Comparison of ENCODE assay signal across 8 mouse cellular contexts in genomic region chr2:102450248-102450760, GRCm38 (mm10). TPM values are rescaled to one million over a fixed set of nuclear protein-coding genes. Genes with fewer than 3 reads are reported as not detected.
DNase-seq lines count a peak whose midpoint lies in the region; ATAC-seq and TF ChIP-seq lines count a peak whose summit lies in the region.

No protein-coding gene starts in this region.

- H3K27ac ChIP-seq in embryonic facial prominence, embryonic 13.5 days, result peak overlapping the region; percentile 88; the same call in 1 of the 2 replicates
- no peak overlapping the region for H3K27ac ChIP-seq in kidney, adult 2 months (ENCODE audit: insufficient read depth, low read depth, low read length)
- peak overlapping the region; percentile 88; the same call in 1 of the 2 replicates for H3K27ac ChIP-seq in limb, embryonic 14.5 days (replicated peaks; ENCODE audit: low read depth, low read length)
- H3K27ac ChIP-seq in midbrain, embryonic 15.5 days, result peak overlapping the region; percentile 94

- peak; percentile 26; the same call in 1 of the 2 replicates for ATAC-seq in embryonic facial prominence, embryonic 13.5 days (ENCODE audit: insufficient number of reproducible peaks, insufficient read depth, low FRiP score, low TSS enrichment, low read depth)
- no peak for ATAC-seq in limb, embryonic 14.5 days (ENCODE audit: low FRiP score, low read depth)
- ATAC-seq in midbrain, embryonic 15.5 days (replicated peaks), result peak; percentile 35

- H3K9me3 ChIP-seq in embryonic facial prominence, embryonic 13.5 days, result no peaks in the 10 kb centered on the region
- H3K9me3 ChIP-seq in limb, embryonic 14.5 days (ENCODE audit: control insufficient read depth, low read length), result no peaks in the 10 kb centered on the region
- no peaks in the 10 kb centered on the region for H3K9me3 ChIP-seq in midbrain, embryonic 15.5 days

- peaks cover 38% of the 10 kb centered on the region for H3K4me1 ChIP-seq in embryonic facial prominence, embryonic 13.5 days
- H3K4me1 ChIP-seq in kidney, adult 2 months (ENCODE audit: control insufficient read depth, insufficient read depth, low read length), result peaks cover 7% of the 10 kb centered on the region; the same call in 1 of the 2 replicates
- peaks cover 16% of the 10 kb centered on the region; the same call in 1 of the 2 replicates for H3K4me1 ChIP-seq in limb, embryonic 14.5 days (ENCODE audit: control insufficient read depth, insufficient read depth, low read length)
- peaks cover 26% of the 10 kb centered on the region for H3K4me1 ChIP-seq in midbrain, embryonic 15.5 days

- peak overlapping the region; percentile 98 for H3K4me2 ChIP-seq in embryonic facial prominence, embryonic 13.5 days
- peak overlapping the region; percentile 95 for H3K4me2 ChIP-seq in limb, embryonic 14.5 days (replicated peaks; ENCODE audit: low read depth, low read length, severe bottlenecking)
- peak overlapping the region; percentile 87 for H3K4me2 ChIP-seq in midbrain, embryonic 15.5 days

- TF ChIP-seq CTCF in kidney, adult 2 months (conservative IDR thresholded peaks at IDR 0.05; ENCODE audit: insufficient read depth, insufficient read length, low read depth, low read length), result no peak

- under 1% methylated on average over 43 of the region's 43 CpGs for WGBS in embryonic facial prominence, embryonic 13.5 days
- 1% methylated on average over 43 of the region's 43 CpGs for WGBS in kidney, adult 2 months
- under 1% methylated on average over 43 of the region's 43 CpGs for WGBS in limb, embryonic 14.5 days
- under 1% methylated on average over 43 of the region's 43 CpGs for WGBS in midbrain, embryonic 15.5 days

- TF ChIP-seq POLR2A in kidney, adult 2 months (IDR thresholded peaks at IDR 0.05; ENCODE audit: low read depth, low read length), result no peak
- TF ChIP-seq POLR2A in limb, embryonic 14.5 days (IDR thresholded peaks at IDR 0.05; ENCODE audit: borderline replicate concordance, extremely low read depth, insufficient read depth, insufficient read length), result no peak

- peak overlapping the region; percentile 74 for H3K4me3 ChIP-seq in embryonic facial prominence, embryonic 13.5 days
- H3K4me3 ChIP-seq in kidney, adult 2 months (ENCODE audit: insufficient read depth, low read depth, low read length), result peak overlapping the region; percentile 55
- peak overlapping the region; percentile 73 for H3K4me3 ChIP-seq in limb, embryonic 14.5 days (replicated peaks; ENCODE audit: low read length)
- H3K4me3 ChIP-seq in midbrain, embryonic 15.5 days, result peak overlapping the region; percentile 65

- H3K27me3 ChIP-seq in embryonic facial prominence, embryonic 13.5 days, result no peaks in the 10 kb centered on the region
- no peaks in the 10 kb centered on the region for H3K27me3 ChIP-seq in kidney, adult 2 months (replicated peaks; ENCODE audit: control insufficient read depth, insufficient read depth, low read length)
- H3K27me3 ChIP-seq in limb, embryonic 14.5 days (ENCODE audit: control insufficient read depth, insufficient read depth, low read length), result no peaks in the 10 kb centered on the region
- H3K27me3 ChIP-seq in midbrain, embryonic 15.5 days (replicated peaks), result 0 out of 2 replicates have a peak, but pooled peaks cover 2% of the 10 kb centered on the region

- DNase-seq in left cerebral cortex, adult 18-20 months (ENCODE audit: low spot score in 2 of 2), result peak; percentile 59 to 67
- no peak for DNase-seq in left cerebral cortex, adult 11 months (ENCODE audit: low spot score)
- peak; percentile 43 for DNase-seq in heart, adult 8-10 months (ENCODE audit: low spot score)
- DNase-seq in kidney, adult 2 months, result peak; percentile 78
- DNase-seq in limb, embryonic 14.5 days (ENCODE audit: low spot score), result peak; percentile 63
- peak; percentile 17 to 66 for DNase-seq in spleen, postnatal 4 days (ENCODE audit: low spot score in 2 of 2)

- no peaks in the 10 kb centered on the region for H3K36me3 ChIP-seq in embryonic facial prominence, embryonic 13.5 days
- no peaks in the 10 kb centered on the region for H3K36me3 ChIP-seq in kidney, adult 2 months (ENCODE audit: control insufficient read depth, insufficient read depth, low read length)
- H3K36me3 ChIP-seq in limb, embryonic 14.5 days (ENCODE audit: control insufficient read depth, insufficient read depth, low read length), result no peaks in the 10 kb centered on the region
- H3K36me3 ChIP-seq in midbrain, embryonic 15.5 days (replicated peaks), result no peaks in the 10 kb centered on the region

- peak overlapping the region; percentile 85 for H3K9ac ChIP-seq in embryonic facial prominence, embryonic 13.5 days
- peak overlapping the region; percentile 85 for H3K9ac ChIP-seq in limb, embryonic 14.5 days (ENCODE audit: low read depth, low read length, severe bottlenecking)
- peak overlapping the region; percentile 81 for H3K9ac ChIP-seq in midbrain, embryonic 15.5 days

RNA-seq across cellular contexts. Expression of gene Fjx1, which starts 2.0 kb away (rescaled TPM):
- 10 to 100 TPM; 64.0 to 69.9 TPM for total RNA-seq in left cerebral cortex, adult 18-20 months (2021)
- polyA plus RNA-seq in embryonic facial prominence, embryonic 13.5 days (2015; fragmentation: Nextera tagmentation; extraction: Ambion mirVana), result 14.1 and 16.7 TPM in 2 replicates
- under 1 TPM; 0.25 to 0.63 (median 0.51) TPM for total RNA-seq in heart, adult 8-10 months (2022)
- polyA plus RNA-seq in kidney, adult 2 months (2012; rRNA removed), result 3.4 and 3.7 TPM in 2 replicates
- polyA plus RNA-seq in limb, embryonic 14.5 days (2012; rRNA removed), result 38.8 and 46.5 TPM in 2 replicates
- polyA plus RNA-seq in limb, embryonic 14.5 days (2014; fragmentation: Nextera tagmentation; extraction: Ambion mirVana), result 25.5 and 30.3 TPM in 2 replicates
- 35.5 and 37.9 TPM in 2 replicates for polyA plus RNA-seq in midbrain, embryonic 15.5 days (2015; fragmentation: Nextera tagmentation; extraction: Ambion mirVana)

RNA-seq across cellular contexts. Expression of gene Trim44, which starts 42.7 kb away (rescaled TPM):
- total RNA-seq in left cerebral cortex, adult 18-20 months (2021), result 100 to 1,000 TPM; 186 to 190 TPM
- 29.9 and 34.2 TPM in 2 replicates for polyA plus RNA-seq in embryonic facial prominence, embryonic 13.5 days (2015; fragmentation: Nextera tagmentation; extraction: Ambion mirVana)
- 10 to 100 TPM; 25.6 to 29.4 (median 27.3) TPM for total RNA-seq in heart, adult 8-10 months (2022)
- 31.2 and 35.6 TPM in 2 replicates for polyA plus RNA-seq in kidney, adult 2 months (2012; rRNA removed)
- 66.6 and 69.7 TPM in 2 replicates for polyA plus RNA-seq in limb, embryonic 14.5 days (2012; rRNA removed)
- polyA plus RNA-seq in limb, embryonic 14.5 days (2014; fragmentation: Nextera tagmentation; extraction: Ambion mirVana), result 36.4 and 43.0 TPM in 2 replicates
- 69.4 and 70.8 TPM in 2 replicates for polyA plus RNA-seq in midbrain, embryonic 15.5 days (2015; fragmentation: Nextera tagmentation; extraction: Ambion mirVana)
